Mouse (Mus musculus) urinary bladder, postnatal 25 days (tissue): Measurements from ENCODE around the gene Plxna2.

ENCODE experiments used
- DNase-seq: peaks from one replicate; pipeline ENCODE4 v3.0.0; 2022; ENCODE audit warnings: low spot score

Plxna2 gene

DNA sequence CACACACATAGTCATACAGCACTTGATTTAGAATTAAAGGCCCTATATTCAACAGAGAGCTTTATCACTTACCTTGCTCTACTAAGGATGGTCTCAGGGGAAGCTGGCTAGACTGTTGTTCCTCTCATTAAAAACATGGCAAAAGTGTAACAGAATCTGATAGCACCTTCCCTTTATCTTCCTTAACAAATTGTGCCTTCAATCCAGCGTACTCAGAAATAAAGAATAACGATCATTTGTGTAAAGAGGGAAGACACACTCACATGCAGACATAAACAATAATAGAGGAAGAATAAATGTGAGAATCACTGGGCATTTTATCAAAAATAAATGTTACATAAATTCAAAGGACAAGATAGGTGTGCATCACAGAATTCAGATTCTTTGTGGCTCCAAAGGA, at the start of gene Plxna2:
TSS of gene Plxna2 (plus strand) at position 301 of the 400 bp plus-strand sequence.
- no peak for DNase-seq

DNA sequence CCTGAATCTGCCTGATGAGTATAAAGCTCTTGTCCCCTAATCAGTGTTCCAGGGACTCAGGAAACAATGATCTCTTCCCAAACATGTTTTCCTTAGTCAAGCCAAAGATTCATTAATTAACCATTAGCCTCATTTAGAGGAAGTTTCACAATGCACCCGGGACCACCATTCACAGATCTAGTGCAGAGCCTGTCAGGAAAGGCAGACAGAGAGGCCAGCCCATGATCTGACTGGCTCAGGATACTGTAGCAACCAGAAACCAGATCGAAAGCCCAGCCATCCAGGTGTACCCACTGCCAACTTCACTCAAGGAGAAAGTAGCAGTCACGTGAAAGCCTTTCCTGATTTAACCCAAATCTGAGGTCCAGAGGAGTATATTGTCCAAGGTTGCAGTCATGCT, 44.1 kb upstream of the Plxna2 start:
- DNase-seq, result no peak

DNA sequence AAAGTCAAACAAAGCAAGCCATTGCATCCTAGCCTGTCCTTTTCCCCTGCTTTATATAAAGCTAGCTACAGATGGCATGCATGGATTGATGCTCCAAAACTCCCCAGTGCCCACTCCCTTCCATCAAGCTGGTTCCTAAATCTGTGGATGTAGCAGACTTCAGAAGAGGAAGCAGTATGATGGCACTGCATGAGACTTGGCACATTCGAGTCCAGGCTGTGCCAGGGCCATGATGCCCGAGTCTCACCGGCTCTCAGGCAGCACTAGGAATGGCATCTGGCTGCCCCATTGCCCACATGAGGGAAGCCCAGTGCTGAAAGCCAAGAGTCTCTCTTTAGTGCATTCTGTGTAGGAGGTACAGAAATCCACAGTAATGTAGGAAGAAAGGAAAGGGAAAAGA, 39.7 kb upstream of the Plxna2 start:
- no peak for DNase-seq

DNA sequence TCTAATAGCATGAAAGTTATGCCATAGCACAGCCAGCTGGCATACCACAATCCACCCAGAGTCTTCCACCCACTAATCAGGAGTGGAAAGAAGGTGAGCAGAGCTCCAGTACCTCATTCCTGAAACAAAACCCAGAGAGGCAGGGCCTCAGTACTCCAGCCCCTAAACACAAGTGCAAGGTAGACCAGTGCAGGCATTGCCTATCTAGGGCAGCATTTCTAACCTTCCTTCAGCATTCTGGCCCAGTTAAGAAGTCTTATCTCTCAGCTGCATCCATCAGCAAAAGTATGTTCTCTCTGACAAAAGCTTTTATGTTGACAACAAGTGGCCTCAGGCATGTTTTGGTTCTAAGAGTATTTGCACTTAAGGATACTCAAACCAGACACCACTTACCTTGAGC, 37.5 kb upstream of the Plxna2 start:
- DNase-seq, result no peak

DNA sequence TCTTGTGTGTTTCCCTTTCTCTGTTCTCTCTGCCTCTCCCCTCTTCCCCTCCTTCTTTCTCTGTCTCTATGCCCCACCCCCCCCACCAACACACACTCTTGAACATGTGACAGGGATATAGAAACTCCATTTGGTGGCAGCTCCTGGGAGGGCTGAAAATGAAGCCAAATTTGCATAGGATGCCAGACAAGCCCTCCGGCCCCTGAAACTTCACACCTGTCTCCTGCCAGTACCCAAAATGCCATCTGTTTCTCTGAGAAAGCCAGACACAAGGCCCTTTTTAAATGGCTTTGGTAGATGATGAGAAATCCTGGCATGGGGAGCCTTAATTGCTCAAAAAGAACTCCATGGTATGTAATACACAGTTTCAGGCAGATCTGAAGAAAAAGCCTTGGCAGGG, 31.3 kb upstream of the Plxna2 start:
- DNase-seq, result no peak

DNA sequence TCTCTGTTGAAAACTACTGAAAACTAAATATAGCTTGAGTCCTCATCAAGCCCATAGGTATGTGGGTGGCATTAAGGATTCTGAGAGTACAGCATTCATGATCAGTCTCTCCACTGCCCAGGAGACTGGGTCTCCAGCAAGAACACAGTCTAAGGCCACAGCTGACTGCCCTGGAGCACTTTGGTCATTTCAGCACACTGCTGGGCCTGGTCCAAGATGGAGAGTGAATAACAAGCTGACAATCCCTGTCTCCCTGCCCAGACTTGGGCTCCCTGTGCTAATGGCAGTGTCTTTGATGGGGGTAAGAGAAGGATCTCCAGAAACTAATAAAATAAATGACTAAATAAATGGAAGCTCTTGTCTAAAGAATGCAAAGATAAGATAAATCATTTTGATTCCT, 30.5 kb upstream of the Plxna2 start:
- no peak for DNase-seq

DNA sequence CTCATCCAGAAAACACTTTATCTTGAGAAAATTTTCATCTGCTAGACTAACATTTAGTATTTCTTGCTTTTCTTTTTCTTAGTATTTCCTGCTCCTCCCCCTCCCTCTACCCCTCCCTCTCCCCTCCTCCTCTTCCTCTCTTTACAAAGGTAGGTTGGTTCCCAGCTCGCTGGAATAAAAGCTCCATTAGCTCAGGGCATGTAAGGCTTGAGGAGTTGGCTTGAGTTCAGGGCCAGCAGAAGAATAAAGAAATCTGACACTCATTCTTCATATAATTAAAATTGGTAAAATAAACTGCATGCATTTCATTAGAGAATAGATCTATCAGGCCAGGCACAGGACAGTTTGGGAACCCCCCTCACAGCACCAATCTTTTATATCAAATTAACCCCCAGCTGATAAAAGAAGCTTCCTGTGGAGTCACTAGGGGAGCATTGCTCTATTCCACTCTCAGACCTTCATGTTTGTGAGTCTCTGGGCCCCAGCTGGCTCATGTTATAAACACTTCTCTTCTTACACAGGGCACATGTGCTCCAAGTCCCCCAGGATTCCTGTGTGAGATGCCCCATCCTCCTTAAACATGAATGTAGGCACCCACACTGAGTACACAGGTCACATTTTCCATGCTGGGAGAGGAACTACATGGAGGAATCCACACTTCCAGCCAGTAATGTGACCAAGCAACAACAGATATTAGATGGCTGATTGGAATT, 29.9 kb upstream of the Plxna2 start:
- DNase-seq, result no peak

DNA sequence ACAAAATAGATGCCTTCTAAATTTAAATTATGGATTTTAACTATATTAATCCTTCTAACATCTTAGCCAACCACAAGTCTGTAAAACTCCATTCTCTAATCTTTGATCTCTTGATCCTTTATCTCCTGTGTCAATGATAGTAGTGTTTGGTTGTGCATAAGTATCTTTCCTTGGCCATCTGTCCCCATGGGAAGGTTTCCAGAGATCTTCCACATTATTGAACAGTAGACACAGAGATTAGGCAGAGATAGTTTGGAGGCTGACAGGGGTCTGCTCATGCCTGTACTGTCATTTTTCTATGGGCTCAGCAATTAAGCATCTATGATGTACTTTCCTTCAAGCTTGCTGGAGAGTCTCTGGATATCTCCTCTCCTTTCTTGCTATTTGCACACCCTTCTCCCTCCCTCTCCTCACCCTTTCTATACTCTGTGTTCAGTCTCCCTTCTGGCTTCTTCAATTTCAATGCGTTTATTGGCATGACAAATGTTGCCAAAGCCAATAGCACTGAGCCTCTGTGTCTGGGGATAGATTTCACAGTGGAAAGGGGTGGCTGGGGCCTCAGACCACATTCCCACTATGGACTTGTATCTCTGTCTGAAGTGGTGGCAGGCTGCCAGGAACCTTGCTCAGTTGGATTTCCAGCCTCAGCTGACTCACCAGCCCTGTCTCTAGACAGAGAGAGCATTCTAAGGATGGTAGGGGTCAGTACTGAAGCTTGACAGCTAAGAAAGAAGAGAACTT, 29.1 kb upstream of the Plxna2 start:
- peak; percentile 6 for DNase-seq

DNA sequence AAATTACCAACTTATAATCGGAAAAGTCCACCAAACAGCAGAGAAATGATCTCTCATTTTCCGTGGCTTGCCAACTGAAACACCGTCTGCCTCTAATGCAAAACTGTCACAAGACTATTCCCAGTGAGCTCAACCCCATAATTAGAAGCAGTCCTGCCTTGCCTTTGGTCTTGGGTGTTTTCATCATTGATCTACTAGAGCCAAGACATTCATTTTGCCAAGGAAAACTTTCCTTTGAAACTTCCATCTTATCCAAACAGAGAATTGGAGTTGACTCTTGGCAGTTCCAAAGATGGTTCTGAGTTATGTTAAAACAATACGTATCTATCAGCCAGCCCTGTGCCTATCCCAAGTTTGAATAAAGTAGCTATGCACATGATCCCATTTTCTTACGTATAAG, 24.9 kb upstream of the Plxna2 start:
- DNase-seq, result no peak

DNA sequence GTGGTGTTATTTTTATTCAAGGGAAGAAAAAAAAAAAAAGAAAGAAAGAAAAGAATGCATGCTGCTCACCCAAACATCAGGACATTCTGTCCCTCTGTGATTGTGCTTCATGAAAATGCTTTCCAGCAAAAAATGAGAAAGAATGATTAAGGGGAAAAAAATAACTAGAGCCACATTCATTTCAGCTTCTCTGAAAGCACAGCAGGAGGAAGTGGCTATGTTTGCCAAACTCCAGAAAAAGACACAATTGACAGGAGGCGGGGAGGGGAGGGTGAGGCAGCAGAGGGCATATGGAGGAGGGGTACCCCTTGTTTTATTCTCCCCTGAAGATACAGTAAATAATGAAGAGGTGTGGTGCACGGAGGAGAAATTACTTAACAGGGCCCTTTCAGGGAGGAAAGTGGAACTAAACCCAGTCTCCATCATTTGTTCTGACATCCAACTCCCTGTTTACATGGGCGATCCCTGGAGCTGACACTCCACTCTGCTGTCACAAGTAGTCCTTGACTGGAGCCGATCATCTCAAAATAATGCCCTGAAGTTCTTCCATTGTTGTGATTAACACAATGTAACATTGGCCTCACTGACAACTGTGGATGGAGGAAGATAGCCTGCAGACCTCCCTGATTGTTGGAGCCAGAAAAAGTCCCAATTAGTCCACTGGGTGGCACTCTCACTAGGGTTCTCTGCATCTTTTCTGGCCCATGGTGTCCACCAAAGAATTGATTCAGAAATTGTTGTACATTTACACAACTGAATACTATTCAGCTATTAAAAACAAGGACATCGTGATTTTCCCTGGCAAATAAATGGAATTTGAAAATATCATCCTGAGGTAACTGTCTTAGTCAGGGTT, 10.4 kb upstream of the Plxna2 start:
- no peak for DNase-seq

DNA sequence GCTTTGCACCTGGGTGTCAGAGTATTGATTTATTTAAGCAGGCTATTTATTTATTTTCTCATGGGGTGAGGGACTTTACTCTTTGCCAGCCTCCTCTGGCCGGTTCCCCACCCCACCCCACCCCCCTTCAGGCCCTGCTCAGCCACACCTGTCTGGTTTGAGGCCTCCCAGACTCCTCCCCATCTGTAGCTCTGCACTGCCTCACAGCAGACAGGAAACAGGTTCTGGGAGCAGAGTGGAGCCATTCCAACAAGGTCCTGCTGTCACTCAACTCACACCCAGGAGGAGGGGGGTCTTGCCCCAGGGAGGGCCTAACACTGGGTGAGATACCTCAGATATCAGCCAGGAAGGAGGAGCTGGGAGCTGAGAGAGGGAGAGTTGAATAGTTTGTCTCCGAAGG, 7.5 kb upstream of the Plxna2 start:
- no peak for DNase-seq

DNA sequence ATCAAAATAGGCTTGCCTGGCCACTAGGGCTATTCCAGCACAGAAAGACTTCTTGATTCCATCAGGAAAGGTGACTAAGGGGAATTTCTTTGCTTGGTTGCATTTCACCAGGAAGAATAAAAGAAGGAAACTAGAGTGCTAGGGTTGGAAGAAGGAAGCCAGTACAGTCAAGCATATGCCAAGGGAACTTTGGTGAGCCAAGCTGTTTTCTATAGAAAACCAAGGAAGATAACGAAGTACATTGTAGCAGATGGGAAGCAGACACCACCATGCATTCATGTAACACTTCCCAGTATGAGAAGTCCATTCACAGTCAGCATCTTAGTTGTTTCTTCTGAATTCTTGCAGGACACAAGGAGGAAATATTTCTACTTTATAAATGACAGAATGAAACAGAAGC, 5.4 kb upstream of the Plxna2 start:
- DNase-seq, result no peak

DNA sequence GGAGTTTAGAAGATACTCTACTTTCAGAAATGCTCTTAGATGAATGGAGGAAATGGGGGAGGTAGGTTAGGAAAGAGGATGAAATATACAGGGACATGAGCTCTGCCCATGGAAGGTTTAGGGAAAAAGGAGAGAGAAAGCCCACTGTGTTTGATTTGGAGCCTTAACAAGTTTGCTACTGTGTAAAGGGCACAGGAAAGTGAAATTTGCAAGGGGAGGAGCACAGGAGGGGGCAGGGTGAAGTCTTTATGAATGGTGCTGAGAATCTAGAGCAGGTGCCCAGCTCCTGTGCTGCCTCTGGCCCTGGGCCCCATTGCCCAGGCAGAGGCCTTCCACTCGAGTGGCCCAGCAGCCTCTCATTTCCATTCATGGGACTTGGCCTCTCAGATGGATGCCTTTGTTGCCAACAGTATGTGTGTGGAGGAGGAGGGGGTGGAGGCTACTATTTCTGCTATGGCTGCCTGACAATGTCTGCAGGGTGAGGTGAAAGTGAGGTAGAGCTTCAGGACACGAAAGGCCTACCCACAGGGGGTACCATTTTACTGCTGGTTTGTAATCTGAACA, 4.7 kb upstream of the Plxna2 start:
- no peak for DNase-seq

DNA sequence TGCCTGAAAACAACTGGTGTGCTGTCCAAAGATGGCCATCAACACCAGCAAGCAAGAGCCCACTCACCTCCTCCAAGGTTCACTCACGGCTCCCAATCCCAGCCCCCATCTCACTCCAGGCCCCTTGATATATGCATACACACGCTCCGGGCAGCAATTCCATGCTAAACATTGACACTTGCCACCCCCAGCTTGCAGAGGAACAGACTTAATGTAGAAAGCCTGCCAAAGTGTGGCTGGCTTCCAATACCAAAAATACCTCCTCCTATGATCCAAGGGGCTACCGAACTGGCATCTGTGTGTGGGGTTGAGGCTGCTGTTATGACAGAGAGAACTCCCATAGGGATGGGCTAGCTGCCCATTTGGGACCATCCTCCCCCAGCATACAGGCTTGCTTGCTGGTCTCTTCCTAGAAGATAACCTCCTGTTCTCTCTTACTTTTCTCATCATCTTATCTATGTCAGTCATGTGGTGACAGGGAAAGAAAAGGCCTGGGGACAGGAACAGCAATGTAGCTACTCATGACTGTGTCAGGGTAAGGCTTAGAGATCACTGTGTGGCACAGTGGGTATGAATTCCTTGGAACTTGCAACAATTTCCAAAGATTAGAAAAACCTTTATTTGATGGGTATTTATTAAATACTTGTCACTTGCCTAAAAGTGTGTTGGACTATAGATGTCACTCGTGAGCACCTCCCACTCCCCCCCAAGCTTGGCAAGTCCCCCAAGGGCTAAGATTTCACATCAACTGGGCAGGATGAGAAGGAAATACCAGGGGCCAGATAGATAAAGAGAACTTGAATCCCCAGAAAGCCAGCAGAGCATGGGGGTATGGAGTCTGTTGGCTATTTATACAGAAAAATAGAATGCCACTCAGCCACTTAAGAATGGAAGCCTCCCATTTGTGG, 3.8 kb upstream of the Plxna2 start:
- no peak for DNase-seq

DNA sequence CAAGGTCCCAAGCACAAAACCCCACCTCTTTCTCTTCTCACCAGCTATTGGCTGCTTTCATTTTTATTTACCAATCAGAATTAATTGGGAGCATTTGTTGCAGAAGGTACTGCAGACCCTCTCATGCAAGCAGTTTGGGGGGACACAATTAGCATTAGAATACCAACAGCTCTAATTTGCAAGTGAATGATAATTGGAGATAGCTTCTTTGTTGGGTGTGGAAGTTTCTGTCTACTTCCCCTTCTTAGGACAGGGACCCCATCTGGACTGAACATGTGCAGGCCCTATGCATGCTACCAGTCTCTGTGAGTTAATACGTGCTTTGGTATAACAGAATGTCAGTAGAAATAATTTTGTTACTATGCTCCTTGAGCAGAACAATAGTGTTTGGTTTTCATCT, 1.9 kb upstream of the Plxna2 start:
- no peak for DNase-seq

DNA sequence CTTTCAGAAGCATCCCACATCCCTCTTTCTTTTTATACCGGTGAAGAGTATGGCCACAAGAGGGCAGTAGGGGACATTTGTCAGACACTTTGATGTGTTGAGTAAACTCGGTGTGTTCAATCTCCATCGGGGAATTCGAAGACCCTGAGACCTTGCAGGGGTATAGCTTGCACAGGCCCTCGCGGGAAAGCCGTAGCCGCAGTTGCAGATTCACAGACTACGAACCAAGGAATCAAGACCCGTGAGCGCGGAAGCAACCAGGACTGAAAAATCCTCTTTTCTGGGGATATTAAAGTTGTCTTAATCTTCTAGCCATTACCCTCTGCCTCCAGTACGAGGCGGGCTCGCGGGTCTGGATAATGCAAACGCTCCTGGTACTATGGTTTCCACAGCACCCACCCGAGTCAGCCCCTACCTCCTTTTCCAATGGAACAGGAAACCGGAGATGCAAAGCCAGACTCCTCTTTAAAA, 858 bp downstream of the Plxna2 start:
- DNase-seq, result peak; percentile 74

DNA sequence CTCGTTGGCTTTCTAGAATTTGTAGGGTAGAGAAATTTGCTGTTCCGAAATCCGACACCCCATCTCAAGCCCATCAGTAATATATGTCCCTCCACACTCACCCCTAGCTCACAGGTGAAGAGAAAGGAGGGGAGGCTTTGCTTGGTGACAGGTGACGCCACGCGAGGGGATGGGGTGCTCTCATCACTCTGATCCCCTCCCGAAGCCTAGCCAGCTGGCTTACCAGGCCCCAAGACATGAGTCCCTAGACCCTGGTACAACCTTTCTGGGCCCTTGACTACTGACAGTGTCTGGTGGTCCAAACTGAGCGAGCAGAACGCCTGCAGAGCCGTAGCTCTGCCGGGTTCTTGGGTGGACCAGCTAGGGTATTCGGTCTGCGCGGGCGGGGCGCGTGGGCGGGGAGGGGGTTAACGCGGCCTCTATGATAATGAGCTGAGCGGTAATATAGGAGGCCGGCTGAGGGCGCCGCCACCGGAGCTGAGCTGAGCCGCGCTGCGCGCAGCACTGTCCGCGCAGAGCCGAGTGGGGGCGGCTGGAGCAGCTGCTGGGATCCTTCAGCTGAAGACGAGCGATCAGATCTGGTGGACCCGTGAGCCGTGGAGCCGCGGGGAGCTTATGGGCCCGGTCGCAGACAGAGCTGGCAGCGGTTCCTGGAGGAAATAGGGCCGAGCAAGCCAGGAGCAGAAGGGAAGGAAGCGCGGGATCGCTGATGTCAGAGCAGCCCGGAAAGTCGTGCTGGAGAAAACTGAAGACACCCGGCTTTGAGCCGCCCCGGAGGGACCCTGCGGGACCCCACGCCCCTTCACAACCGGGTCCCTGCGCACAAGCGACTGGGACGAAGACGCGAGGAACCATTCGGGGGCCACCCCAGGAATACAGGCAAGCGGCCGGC, 1.6 kb downstream of the Plxna2 start:
- peak; percentile 76 for DNase-seq

DNA sequence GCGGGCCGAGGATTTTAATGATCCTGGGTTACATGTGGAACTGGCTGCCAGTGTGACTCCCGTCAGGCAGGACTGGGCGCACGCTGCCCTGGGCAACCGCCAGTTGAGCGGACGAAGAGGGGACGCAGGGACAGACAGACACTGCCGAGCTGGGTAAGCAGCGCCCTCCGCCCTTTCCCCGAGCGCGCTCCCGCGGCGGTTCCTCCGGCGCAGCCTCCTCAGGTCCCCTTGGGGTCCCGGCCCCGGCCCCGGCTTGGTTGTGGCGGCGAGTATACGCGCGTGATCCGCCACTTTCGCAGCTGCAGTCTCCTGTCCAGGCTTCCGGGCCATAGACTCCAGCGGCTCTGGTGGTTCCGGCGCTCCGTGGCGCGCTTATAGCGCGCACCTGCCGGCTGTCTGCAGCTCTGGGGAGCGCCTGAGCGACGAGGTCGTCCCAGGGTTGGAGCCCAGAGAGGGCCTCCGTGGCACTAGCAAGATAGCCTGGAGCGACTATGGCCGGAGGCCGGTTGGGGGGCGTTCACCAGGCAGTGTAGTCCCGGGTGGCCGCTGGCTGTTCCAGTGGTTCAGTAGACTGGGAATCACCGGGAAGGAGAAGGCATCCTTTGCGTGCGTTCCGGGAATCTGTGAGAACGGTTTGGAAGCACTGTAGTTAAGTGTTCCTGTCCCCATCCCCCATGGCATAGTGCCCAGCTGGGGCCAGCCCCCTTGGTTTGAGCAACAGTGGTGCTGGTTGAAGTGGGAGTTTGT, 2.4 kb downstream of the Plxna2 start:
- DNase-seq, result peak; percentile 48

DNA sequence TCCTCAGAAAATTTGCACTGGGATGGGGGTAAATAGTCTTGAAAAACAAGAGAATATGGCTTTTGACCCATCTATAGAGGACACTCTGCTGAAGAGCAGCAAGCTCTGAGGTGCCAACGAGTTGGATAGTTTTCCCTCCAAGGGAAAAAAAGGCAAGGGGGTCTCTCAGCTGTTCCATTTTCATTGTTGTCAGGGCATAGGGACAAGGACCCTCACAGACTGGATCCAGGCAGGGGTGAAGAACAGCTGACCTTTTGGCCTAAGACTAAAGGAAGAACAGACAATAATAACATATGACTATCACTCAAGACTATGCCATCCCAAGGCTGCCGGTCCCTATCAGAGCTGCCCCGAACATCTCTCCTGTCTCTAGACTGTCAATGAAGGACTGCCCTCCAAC, 4.2 kb downstream of the Plxna2 start:
- no peak for DNase-seq

DNA sequence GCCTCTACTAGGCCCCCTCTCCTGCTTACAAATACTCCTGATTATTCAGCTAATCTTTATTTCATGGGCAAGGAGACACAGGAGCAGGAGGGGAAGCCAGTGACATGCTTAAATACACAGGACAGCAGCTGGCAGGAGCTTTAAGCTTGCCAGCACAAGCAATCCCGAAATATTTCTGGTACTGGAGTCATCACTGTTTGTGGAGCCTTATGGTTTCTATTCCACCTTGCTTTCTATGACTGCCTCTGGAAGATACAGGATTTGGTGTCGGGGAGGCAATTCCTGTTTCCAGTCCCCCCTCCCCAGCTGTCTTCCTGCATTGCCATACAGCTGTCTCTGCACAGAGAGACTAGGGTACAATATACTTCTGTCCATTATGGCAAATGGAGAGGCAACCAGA, 4.7 kb downstream of the Plxna2 start:
- DNase-seq, result no peak
